29 mouse cellular contexts compared by ENCODE assay signal in the genomic region with DNA sequence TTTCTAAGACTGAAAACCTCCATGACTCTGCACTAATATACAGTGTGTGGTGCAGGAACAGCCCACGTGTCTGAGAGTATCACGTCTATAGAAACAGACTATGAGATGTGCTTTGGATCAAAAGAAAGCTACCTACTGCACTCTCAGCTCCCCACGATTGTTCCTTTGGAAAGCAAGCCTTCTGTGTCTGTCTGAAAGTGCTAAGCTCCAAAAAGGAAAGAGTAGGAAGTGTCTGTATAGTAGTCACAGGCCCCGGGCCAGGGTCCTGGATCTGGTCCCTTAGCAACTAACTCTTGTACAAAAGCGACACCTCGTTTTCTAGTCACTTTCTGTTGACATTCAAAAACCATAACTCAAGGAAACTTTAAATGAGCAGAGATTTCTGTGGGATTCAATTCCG.
DNase-seq lines count a peak whose midpoint lies in the region; ATAC-seq and TF ChIP-seq lines count a peak whose summit lies in the region.
"Had no signal": no experiment of that assay in that cellular context is flagged by ENCODE, and none has a peak within 500 bp of the region (broad histone marks: within the 10 kb centered on the region; RNA-seq: fewer than 3 reads in every experiment).

No protein-coding gene starts in this region.

- DNase-seq in frontal cortex, postnatal 14 days (ENCODE audit: low spot score in 2 of 2): no peak
- DNase-seq in kidney, adult 2 months: no peak
- DNase-seq in brain, adult 2 months (ENCODE audit: low read depth, low spot score): peak; percentile 52
- DNase-seq in thymus, postnatal 0 days (ENCODE audit: low spot score): no peak
- DNase-seq: adrenal gland, postnatal 10 days; adrenal gland, postnatal 36 days; cerebellum, adult 11 months; cerebellum, adult 2 months; cerebellum, adult 9-11 months; cerebellum, postnatal 25 days; gastrocnemius, adult 2 months; gastrocnemius, postnatal 14 days; heart, adult 2 months; heart, postnatal 14 days; heart, postnatal 4 days had no signal

- peaks cover 34% of the 10 kb centered on the region for H3K4me1 ChIP-seq in kidney, adult 2 months (ENCODE audit: control insufficient read depth, insufficient read depth, low read length)
- no peaks in the 10 kb centered on the region for H3K4me1 ChIP-seq in kidney, embryonic 14.5 days (ENCODE audit: control insufficient read depth, insufficient read depth, low read length)
- H3K4me1 ChIP-seq: embryonic facial prominence, embryonic 12.5 days; forebrain, embryonic 15.5 days; heart, embryonic 10.5 days had no signal

- H3K27ac ChIP-seq in kidney, adult 2 months (ENCODE audit: insufficient read depth, low read depth, low read length): peak overlapping the region; percentile 74
- H3K27ac ChIP-seq in kidney, embryonic 14.5 days (ENCODE audit: low read depth, low read length): no peak overlapping the region
- H3K27ac ChIP-seq: embryonic facial prominence, embryonic 12.5 days; embryonic facial prominence, embryonic 15.5 days; forebrain, embryonic 15.5 days; gastrocnemius, adult 2 months; heart, adult 2 months; heart, embryonic 10.5 days; heart, embryonic 13.5 days; hindbrain, embryonic 14.5 days; hindbrain, postnatal 0 days had no signal

- no peaks in the 10 kb centered on the region for H3K9me3 ChIP-seq in kidney, embryonic 14.5 days (ENCODE audit: control insufficient read depth, low read length)
- H3K9me3 ChIP-seq: embryonic facial prominence, embryonic 12.5 days; embryonic facial prominence, embryonic 15.5 days; forebrain, embryonic 15.5 days; G1E; heart, embryonic 10.5 days; heart, embryonic 13.5 days had no signal

- no peak overlapping the region for H3K4me3 ChIP-seq in kidney, adult 2 months (ENCODE audit: insufficient read depth, low read depth, low read length)
- no peak overlapping the region for H3K4me3 ChIP-seq in kidney, embryonic 14.5 days (ENCODE audit: low read length)
- H3K4me3 ChIP-seq: embryonic facial prominence, embryonic 12.5 days; embryonic facial prominence, embryonic 15.5 days; forebrain, embryonic 15.5 days; gastrocnemius, adult 2 months; heart, adult 2 months; heart, embryonic 10.5 days; heart, embryonic 13.5 days had no signal

- 85% methylated on average over 7 of the region's 7 CpGs for WGBS in kidney, adult 2 months
- WGBS in kidney, embryonic 14.5 days: 88% methylated on average over 7 of the region's 7 CpGs

- no peaks in the 10 kb centered on the region for H3K27me3 ChIP-seq in kidney, adult 2 months (replicated peaks; ENCODE audit: control insufficient read depth, insufficient read depth, low read length)
- no peaks in the 10 kb centered on the region for H3K27me3 ChIP-seq in kidney, embryonic 14.5 days (ENCODE audit: control insufficient read depth, insufficient read depth, low read length)
- H3K27me3 ChIP-seq: CH12.LX; embryonic facial prominence, embryonic 12.5 days; embryonic facial prominence, embryonic 15.5 days; forebrain, embryonic 15.5 days; heart, embryonic 13.5 days; Patski had no signal

- H3K9ac ChIP-seq in kidney, embryonic 14.5 days (ENCODE audit: low read depth, low read length): no peak overlapping the region
- H3K9ac ChIP-seq: embryonic facial prominence, embryonic 12.5 days; embryonic facial prominence, embryonic 15.5 days; forebrain, embryonic 15.5 days; heart, embryonic 13.5 days; hindbrain, embryonic 14.5 days had no signal

- no peak overlapping the region for H3K4me2 ChIP-seq in kidney, embryonic 14.5 days (replicated peaks; ENCODE audit: low read depth, low read length)
- H3K4me2 ChIP-seq: embryonic facial prominence, embryonic 12.5 days; embryonic facial prominence, embryonic 15.5 days; forebrain, embryonic 15.5 days; heart, embryonic 13.5 days; hindbrain, embryonic 14.5 days had no signal

- peak; percentile 82 for ATAC-seq in frontal cortex, adult (ENCODE audit: low TSS enrichment)
- ATAC-seq in kidney, embryonic 14.5 days (ENCODE audit: low FRiP score, low TSS enrichment): no peak
- ATAC-seq: forebrain, embryonic 15.5 days; hindbrain, postnatal 0 days; inflammation-experienced regulatory T-cells, adult 6 months; intestine, embryonic 16.5 days; Patski had no signal

- no peak for TF ChIP-seq POLR2A in kidney, adult 2 months (IDR thresholded peaks at IDR 0.05; ENCODE audit: low read depth, low read length)

- TF ChIP-seq CTCF in kidney, adult 2 months (conservative IDR thresholded peaks at IDR 0.05; ENCODE audit: insufficient read depth, insufficient read length, low read depth, low read length): no peak

- H3K36me3 ChIP-seq in kidney, adult 2 months (ENCODE audit: control insufficient read depth, insufficient read depth, low read length): no peaks in the 10 kb centered on the region
- no peaks in the 10 kb centered on the region for H3K36me3 ChIP-seq in kidney, embryonic 14.5 days (ENCODE audit: control insufficient read depth, insufficient read depth, low read length)
- H3K36me3 ChIP-seq: embryonic facial prominence, embryonic 12.5 days; embryonic facial prominence, embryonic 15.5 days; forebrain, embryonic 15.5 days; G1E; heart, embryonic 10.5 days; heart, embryonic 13.5 days had no signal
